Mouse (Mus musculus): Measurements from ENCODE around the gene Lrriq1. TPM values are rescaled to one million over a fixed set of nuclear protein-coding genes. Genes with fewer than 3 reads are reported as not detected.

The Lrriq1 gene
- not detected for total RNA-seq (2022)

GRCm38 (mm10) chr10:103235707-103236459 lies at the start of gene Lrriq1:
Gene Lrriq1 (minus strand): TSS chr10:103236322.
- DNase-seq (ENCODE audit: low spot score in 2 of 2) = no peak

- no peak for DNase-seq (ENCODE audit: low spot score in 2 of 2)
Measured at GRCm38 (mm10) chr10:103253842-103254803, 18.0 kb upstream of the Lrriq1 start.

- no peak for DNase-seq (ENCODE audit: low spot score in 2 of 2)
Measured at GRCm38 (mm10) chr10:103236460-103236772, 294 bp upstream of the Lrriq1 start.

GRCm38 (mm10) chr10:103226646-103227045 lies 9.5 kb downstream of the Lrriq1 start:
- no peak for DNase-seq (ENCODE audit: low spot score in 2 of 2)

- DNase-seq (ENCODE audit: low spot score in 2 of 2) = no peak
Measured at GRCm38 (mm10) chr10:103194655-103195328, 41.3 kb downstream of the Lrriq1 start.

- no peak for DNase-seq (ENCODE audit: low spot score in 2 of 2)
Measured at GRCm38 (mm10) chr10:103145769-103146379, 90.2 kb downstream of the Lrriq1 start.

- DNase-seq (ENCODE audit: low spot score in 2 of 2) = no peak
Measured at GRCm38 (mm10) chr10:103144927-103145768, 91.0 kb downstream of the Lrriq1 start.

GRCm38 (mm10) chr10:103142526-103142925 lies 93.6 kb downstream of the Lrriq1 start:
- no peak for DNase-seq (ENCODE audit: low spot score in 2 of 2)

GRCm38 (mm10) chr10:103141532-103141931 lies 94.6 kb downstream of the Lrriq1 start:
- DNase-seq (ENCODE audit: low spot score in 2 of 2) = no peak

- DNase-seq (ENCODE audit: low spot score in 2 of 2) = no peak
Measured at GRCm38 (mm10) chr10:103140609-103141008, 95.5 kb downstream of the Lrriq1 start.

- no peak for DNase-seq (ENCODE audit: low spot score in 2 of 2)
Measured at GRCm38 (mm10) chr10:103114629-103115028, 121.5 kb downstream of the Lrriq1 start.

- DNase-seq (ENCODE audit: low spot score in 2 of 2) = no peak
Measured at GRCm38 (mm10) chr10:103108090-103108489, 128.0 kb downstream of the Lrriq1 start.

GRCm38 (mm10) chr10:103086101-103086500 lies 150.0 kb downstream of the Lrriq1 start:
- DNase-seq (ENCODE audit: low spot score in 2 of 2) = no peak

GRCm38 (mm10) chr10:103049593-103049992 lies 186.5 kb downstream of the Lrriq1 start:
- DNase-seq (ENCODE audit: low spot score in 2 of 2) = no peak

- DNase-seq (ENCODE audit: low spot score in 2 of 2) = no peak
Measured at GRCm38 (mm10) chr10:103046623-103047022, 189.5 kb downstream of the Lrriq1 start.

GRCm38 (mm10) chr10:103045019-103045418 lies 191.1 kb downstream of the Lrriq1 start:
- no peak for DNase-seq (ENCODE audit: low spot score in 2 of 2)

- DNase-seq (ENCODE audit: low spot score in 2 of 2) = no peak
Measured at GRCm38 (mm10) chr10:103035002-103035640, 201.0 kb downstream of the Lrriq1 start.

- DNase-seq (ENCODE audit: low spot score in 2 of 2) = no peak
Measured at GRCm38 (mm10) chr10:103030931-103031330, 205.2 kb downstream of the Lrriq1 start.

GRCm38 (mm10) chr10:103029730-103030490 lies 206.2 kb downstream of the Lrriq1 start, which contains the start of gene Alx1:
Gene Alx1 (minus strand): TSS chr10:103030215.
- DNase-seq (ENCODE audit: low spot score in 2 of 2) = no peak
